Mouse (Mus musculus): ENCODE measurements around the gene Dppa5a. TPM values are rescaled to one million over a fixed set of nuclear protein-coding genes. Genes with fewer than 3 reads are reported as not detected.

Gene Dppa5a
- polyA plus RNA-seq, 1 experiment = 0.47 TPM

DNA sequence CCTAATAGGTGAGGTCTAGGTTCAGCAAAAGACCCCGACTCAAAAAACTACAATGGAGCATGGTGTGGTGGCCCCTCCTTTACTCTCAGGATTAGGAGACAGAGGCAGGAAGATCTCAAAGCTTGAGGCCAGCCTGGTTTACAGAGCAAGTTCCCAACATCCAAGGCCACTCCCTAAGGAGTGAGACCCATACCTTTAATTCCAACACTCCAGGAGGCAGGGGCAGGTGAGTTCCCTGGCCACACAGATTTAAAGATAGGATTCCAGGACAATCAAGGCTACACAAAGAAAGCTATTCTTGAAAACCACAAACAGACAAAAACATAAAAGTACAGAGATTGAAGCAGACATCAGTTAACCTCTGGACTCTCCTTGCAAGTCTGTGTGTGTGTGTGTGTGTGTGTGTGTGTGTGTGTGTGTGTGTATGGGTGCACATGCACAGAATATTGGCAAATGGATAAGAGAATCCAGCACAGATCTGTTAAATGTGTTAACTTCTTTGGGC is 7.0 kb upstream of the Dppa5a start:
- Histone ChIP-seq H3K4me1 (ENCODE audit: control insufficient read depth, insufficient read depth, low read length) (no peaks in the 10 kb centered on the region; the same call in 1 of the 2 replicates), H3K27me3 (ENCODE audit: control insufficient read depth, insufficient read depth, low read length) (no peaks in the 10 kb centered on the region), H3K4me3 (ENCODE audit: control insufficient read depth, low read depth, low read length) (no peak overlapping the region), H3K36me3 (ENCODE audit: control insufficient read depth, insufficient read depth, low read length) (no peaks in the 10 kb centered on the region), H3K27ac (ENCODE audit: control insufficient read depth, insufficient read depth, low read depth, low read length) (no peak overlapping the region)
- TF ChIP-seq POLR2A (IDR thresholded peaks at IDR 0.05; ENCODE audit: control insufficient read depth, low read depth, low read length) = no peak
- no peak for TF ChIP-seq CTCF (IDR thresholded peaks at IDR 0.05; ENCODE audit: control insufficient read depth, insufficient read depth, insufficient replicate concordance, low read depth, low read length)

GRCm38 (mm10) chr9:78374397-78374796 is 6.4 kb upstream of the Dppa5a start:
- TF ChIP-seq CTCF (IDR thresholded peaks at IDR 0.05; ENCODE audit: control insufficient read depth, insufficient read depth, insufficient replicate concordance, low read depth, low read length) = no peak
- no peak for TF ChIP-seq POLR2A (IDR thresholded peaks at IDR 0.05; ENCODE audit: control insufficient read depth, low read depth, low read length)
- H3K4me1 ChIP-seq (ENCODE audit: control insufficient read depth, insufficient read depth, low read length) = no peaks in the 10 kb centered on the region; the same call in 1 of the 2 replicates
- H3K27me3 ChIP-seq (ENCODE audit: control insufficient read depth, insufficient read depth, low read length) = no peaks in the 10 kb centered on the region
- H3K4me3 ChIP-seq (ENCODE audit: control insufficient read depth, low read depth, low read length) = no peak overlapping the region
- H3K36me3 ChIP-seq (ENCODE audit: control insufficient read depth, insufficient read depth, low read length) = no peaks in the 10 kb centered on the region
- H3K27ac ChIP-seq (ENCODE audit: control insufficient read depth, insufficient read depth, low read depth, low read length) = no peak overlapping the region

DNA sequence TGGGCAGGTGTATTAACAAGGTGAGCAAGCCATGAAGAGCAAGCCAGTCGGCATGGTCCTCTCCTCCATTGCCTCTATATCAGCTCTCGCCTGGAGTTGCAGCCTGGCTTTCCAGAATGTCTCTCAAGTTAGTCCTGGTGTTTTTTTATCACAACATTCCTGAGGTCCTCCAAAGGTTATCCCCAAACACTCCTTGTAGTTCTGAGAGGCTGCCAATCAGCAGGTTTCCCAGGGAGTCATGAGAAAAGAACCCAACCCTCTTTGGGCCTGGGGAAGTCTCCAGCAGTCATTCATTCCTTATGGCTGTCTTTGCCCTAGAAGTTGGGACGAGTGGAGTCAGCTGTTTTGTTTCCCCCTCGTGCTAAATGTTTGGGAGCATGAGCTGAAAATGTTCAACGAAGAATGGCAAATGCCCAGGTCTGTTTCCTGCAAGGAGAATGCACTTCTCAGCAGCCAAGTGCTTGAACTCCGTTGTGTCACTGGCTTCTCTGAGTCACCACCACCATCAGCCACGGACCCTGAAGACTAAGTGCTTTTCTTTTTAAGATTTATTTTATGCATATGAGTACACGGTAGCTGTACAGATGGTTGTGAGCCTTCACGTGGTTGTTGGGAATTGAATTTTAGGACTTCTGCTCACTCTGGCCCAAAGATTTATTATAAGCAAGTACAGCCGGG is 5.0 kb upstream of the Dppa5a start:
- Histone ChIP-seq H3K4me3 (ENCODE audit: control insufficient read depth, low read depth, low read length) (no peak overlapping the region), H3K27ac (ENCODE audit: control insufficient read depth, insufficient read depth, low read depth, low read length) (no peak overlapping the region), H3K4me1 (ENCODE audit: control insufficient read depth, insufficient read depth, low read length) (peaks cover 1% of the 10 kb centered on the region), H3K36me3 (ENCODE audit: control insufficient read depth, insufficient read depth, low read length) (no peaks in the 10 kb centered on the region), H3K27me3 (ENCODE audit: control insufficient read depth, insufficient read depth, low read length) (no peaks in the 10 kb centered on the region)
- TF ChIP-seq CTCF (IDR thresholded peaks at IDR 0.05; ENCODE audit: control insufficient read depth, insufficient read depth, insufficient replicate concordance, low read depth, low read length) (no peak), POLR2A (IDR thresholded peaks at IDR 0.05; ENCODE audit: control insufficient read depth, low read depth, low read length) (no peak)

DNA sequence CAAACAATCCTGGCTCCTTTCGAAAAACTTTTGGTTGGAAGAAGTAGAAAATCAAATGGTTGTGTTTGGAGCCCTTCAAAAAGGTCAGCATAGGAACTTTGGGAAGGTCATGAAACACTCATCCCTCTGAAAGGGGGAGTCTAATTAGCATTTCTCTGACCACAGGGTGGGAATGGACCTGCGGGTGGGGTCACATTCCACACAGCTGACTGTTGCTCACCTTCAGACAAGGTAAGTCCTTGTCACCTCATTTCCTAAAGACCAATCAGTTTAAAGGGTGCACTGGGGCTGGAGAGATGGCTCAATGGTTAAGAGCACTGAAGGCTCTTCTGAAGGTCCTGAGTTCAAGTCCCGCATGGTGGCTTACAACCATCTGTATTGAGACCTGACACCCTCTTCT is 3.5 kb upstream of the Dppa5a start:
- H3K27me3 ChIP-seq (ENCODE audit: control insufficient read depth, insufficient read depth, low read length) = no peaks in the 10 kb centered on the region
- H3K4me1 ChIP-seq (ENCODE audit: control insufficient read depth, insufficient read depth, low read length) = peaks cover 3% of the 10 kb centered on the region
- no peak for TF ChIP-seq CTCF (IDR thresholded peaks at IDR 0.05; ENCODE audit: control insufficient read depth, insufficient read depth, insufficient replicate concordance, low read depth, low read length)
- no peak for TF ChIP-seq POLR2A (IDR thresholded peaks at IDR 0.05; ENCODE audit: control insufficient read depth, low read depth, low read length)
- H3K4me3 ChIP-seq (ENCODE audit: control insufficient read depth, low read depth, low read length) = no peak overlapping the region
- H3K27ac ChIP-seq (ENCODE audit: control insufficient read depth, insufficient read depth, low read depth, low read length) = no peak overlapping the region
- H3K36me3 ChIP-seq (ENCODE audit: control insufficient read depth, insufficient read depth, low read length) = no peaks in the 10 kb centered on the region

GRCm38 (mm10) chr9:78369786-78370185 is 1.8 kb upstream of the Dppa5a start:
- Histone ChIP-seq H3K27me3 (ENCODE audit: control insufficient read depth, insufficient read depth, low read length) (no peaks in the 10 kb centered on the region), H3K4me1 (ENCODE audit: control insufficient read depth, insufficient read depth, low read length) (peaks cover 3% of the 10 kb centered on the region), H3K36me3 (ENCODE audit: control insufficient read depth, insufficient read depth, low read length) (no peaks in the 10 kb centered on the region), H3K4me3 (ENCODE audit: control insufficient read depth, low read depth, low read length) (no peak overlapping the region), H3K27ac (ENCODE audit: control insufficient read depth, insufficient read depth, low read depth, low read length) (no peak overlapping the region)
- TF ChIP-seq POLR2A (IDR thresholded peaks at IDR 0.05; ENCODE audit: control insufficient read depth, low read depth, low read length) (no peak), CTCF (IDR thresholded peaks at IDR 0.05; ENCODE audit: control insufficient read depth, insufficient read depth, insufficient replicate concordance, low read depth, low read length) (no peak)

- TF ChIP-seq POLR2A (IDR thresholded peaks at IDR 0.05; ENCODE audit: control insufficient read depth, low read depth, low read length) (no peak), CTCF (IDR thresholded peaks at IDR 0.05; ENCODE audit: control insufficient read depth, insufficient read depth, insufficient replicate concordance, low read depth, low read length) (no peak)
- Histone ChIP-seq H3K4me3 (ENCODE audit: control insufficient read depth, low read depth, low read length) (no peak overlapping the region), H3K36me3 (ENCODE audit: control insufficient read depth, insufficient read depth, low read length) (no peaks in the 10 kb centered on the region), H3K27ac (ENCODE audit: control insufficient read depth, insufficient read depth, low read depth, low read length) (no peak overlapping the region), H3K4me1 (ENCODE audit: control insufficient read depth, insufficient read depth, low read length) (peaks cover 3% of the 10 kb centered on the region), H3K27me3 (ENCODE audit: control insufficient read depth, insufficient read depth, low read length) (no peaks in the 10 kb centered on the region)
Measured at GRCm38 (mm10) chr9:78369349-78369748, 1.4 kb upstream of the Dppa5a start.

DNA sequence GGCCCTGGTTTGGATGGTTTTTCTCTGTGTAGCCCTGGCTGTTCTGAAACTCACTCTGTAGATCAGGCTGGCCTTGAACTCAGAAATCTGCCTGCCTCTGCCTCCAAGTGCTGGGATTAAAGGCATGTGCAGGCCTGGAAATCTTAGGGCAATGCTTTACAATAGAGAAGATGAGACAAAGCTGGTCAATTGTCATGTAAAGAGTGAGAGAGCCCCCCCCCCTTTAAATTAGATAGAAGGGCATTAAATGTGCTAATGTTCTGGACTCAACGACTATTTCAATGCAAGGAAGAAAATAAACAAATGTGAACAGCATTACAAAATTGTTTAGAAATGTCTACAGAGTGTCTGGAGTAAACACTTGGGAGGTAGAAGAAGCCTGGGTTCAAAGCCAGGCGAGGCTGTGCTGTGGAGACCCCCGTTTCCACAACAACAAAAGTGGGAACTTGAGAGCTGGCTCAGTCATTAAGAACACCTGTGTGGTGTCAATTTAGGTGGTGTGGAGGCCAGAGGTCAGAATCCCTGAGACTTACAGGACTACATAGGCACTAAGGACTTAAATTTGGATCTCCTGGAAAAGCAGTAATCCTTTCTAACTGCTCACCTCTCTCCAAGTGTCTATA is 805 bp upstream of the Dppa5a start:
- no peak for TF ChIP-seq CTCF (IDR thresholded peaks at IDR 0.05; ENCODE audit: control insufficient read depth, insufficient read depth, insufficient replicate concordance, low read depth, low read length)
- no peak for TF ChIP-seq POLR2A (IDR thresholded peaks at IDR 0.05; ENCODE audit: control insufficient read depth, low read depth, low read length)
- H3K27me3 ChIP-seq (ENCODE audit: control insufficient read depth, insufficient read depth, low read length) = no peaks in the 10 kb centered on the region
- peaks cover 3% of the 10 kb centered on the region for H3K4me1 ChIP-seq (ENCODE audit: control insufficient read depth, insufficient read depth, low read length)
- no peaks in the 10 kb centered on the region for H3K36me3 ChIP-seq (ENCODE audit: control insufficient read depth, insufficient read depth, low read length)
- no peak overlapping the region for H3K27ac ChIP-seq (ENCODE audit: control insufficient read depth, insufficient read depth, low read depth, low read length)
- H3K4me3 ChIP-seq (ENCODE audit: control insufficient read depth, low read depth, low read length) = no peak overlapping the region
